Mouse (Mus musculus): ENCODE measurements around the gene Shisa6.

Shisa6 gene

GRCm38 (mm10) chr11:66232891-66233290 is 292.9 kb downstream of the Shisa6 start:
- no peak for DNase-seq (ENCODE audit: low read depth)

- DNase-seq (ENCODE audit: low read depth) = no peak
Measured at GRCm38 (mm10) chr11:66222133-66222532, 303.6 kb downstream of the Shisa6 start.

GRCm38 (mm10) chr11:66218469-66218868 is 307.3 kb downstream of the Shisa6 start:
- no peak for DNase-seq (ENCODE audit: low read depth)

GRCm38 (mm10) chr11:66188627-66189287 is 337.0 kb downstream of the Shisa6 start:
- DNase-seq (ENCODE audit: low read depth) = no peak

GRCm38 (mm10) chr11:66188146-66188545 is 337.6 kb downstream of the Shisa6 start:
- no peak for DNase-seq (ENCODE audit: low read depth)

GRCm38 (mm10) chr11:66177781-66178180 is 348.0 kb downstream of the Shisa6 start:
- DNase-seq (ENCODE audit: low read depth) = no peak

GRCm38 (mm10) chr11:66167801-66168651 is 357.7 kb downstream of the Shisa6 start, which contains the start of gene Dnah9:
Gene Dnah9 (minus strand): TSS chr11:66168551.
- DNase-seq (ENCODE audit: low read depth) = no peak

GRCm38 (mm10) chr11:66164022-66164421 is 361.7 kb downstream of the Shisa6 start:
- no peak for DNase-seq (ENCODE audit: low read depth)
